Mouse (Mus musculus): ENCODE results near the gene AC129217.1. TPM values are rescaled to one million over a fixed set of nuclear protein-coding genes. Genes with fewer than 3 reads are reported as not detected.

Gene AC129217.1
- polyA plus RNA-seq, 1 experiment from 2014 or later, result not detected

- peak overlapping the region; percentile 62; the same call in 1 of the 2 replicates for H3K27ac ChIP-seq (ENCODE audit: low read depth, low read length)
- WGBS, result 52% methylated on average over 1 of the region's 1 CpGs
- no peaks in the 10 kb centered on the region for H3K9me3 ChIP-seq (ENCODE audit: control insufficient read depth, low read length)
- no peaks in the 10 kb centered on the region; the same call in 1 of the 2 replicates for H3K36me3 ChIP-seq (ENCODE audit: control insufficient read depth, insufficient read depth, low read length)
- ATAC-seq (replicated peaks; ENCODE audit: low FRiP score) (no peak), DNase-seq (ENCODE audit: low spot score) (no peak)
- peak overlapping the region; percentile 76; the same call in 1 of the 2 replicates for H3K4me2 ChIP-seq (ENCODE audit: low read depth, low read length, severe bottlenecking)
- no peaks in the 10 kb centered on the region for H3K27me3 ChIP-seq (ENCODE audit: control insufficient read depth, insufficient read depth, low read length)
- no peak overlapping the region for H3K4me3 ChIP-seq (ENCODE audit: low read depth, low read length)
- peak overlapping the region; percentile 79; the same call in 1 of the 2 replicates for H3K9ac ChIP-seq (ENCODE audit: low read length)
- H3K4me1 ChIP-seq (replicated peaks; ENCODE audit: control insufficient read depth, insufficient read depth, low read length), result no peaks in the 10 kb centered on the region; the same call in 1 of the 2 replicates
Measured at GRCm38 (mm10) chr19:8886916-8887584, 57.5 kb downstream of the AC129217.1 start.

DNA sequence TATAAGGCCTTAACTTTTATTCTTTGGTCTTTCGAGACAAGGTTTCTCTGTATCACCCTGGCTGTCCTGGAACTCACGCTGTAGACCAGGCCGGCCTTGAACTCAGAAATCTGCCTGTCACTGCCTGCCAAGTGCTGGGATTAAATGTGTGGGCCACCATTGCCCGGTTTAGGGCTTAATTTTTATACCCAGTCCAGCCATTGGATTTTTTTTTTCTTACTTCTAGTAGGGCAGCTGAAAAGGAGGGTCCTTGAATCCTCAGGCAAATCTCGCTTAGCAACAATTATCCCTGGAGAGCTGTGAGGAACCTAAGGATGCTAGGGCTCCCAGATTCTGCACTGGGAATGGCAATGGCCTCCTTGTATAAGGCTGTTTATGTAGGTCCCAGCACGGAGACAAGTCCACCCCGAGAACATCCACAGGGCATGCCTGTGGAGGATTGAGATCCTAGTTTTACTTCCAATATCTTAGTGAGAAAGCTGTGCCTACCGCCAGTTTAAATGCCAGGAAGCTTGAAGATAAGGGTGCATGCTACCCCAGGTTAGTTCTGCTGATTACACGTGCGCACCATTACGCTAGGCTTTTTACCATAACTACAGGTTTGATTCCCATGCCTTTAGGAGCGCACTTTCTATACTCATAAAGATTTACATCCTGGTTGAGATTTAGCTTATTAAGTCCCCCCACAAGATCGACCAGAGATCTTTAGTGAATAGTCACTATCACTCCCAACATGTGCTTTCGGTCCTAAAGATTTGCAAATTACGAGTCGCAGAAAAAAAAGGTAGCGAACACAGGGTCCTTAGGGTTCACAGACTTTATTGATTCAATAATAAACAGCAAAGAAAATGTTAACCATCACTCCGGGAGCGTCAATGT is 58.3 kb downstream of the AC129217.1 start:
- H3K4me3 ChIP-seq (ENCODE audit: low read depth, low read length), result peak overlapping the region; percentile 50
- no peak for DNase-seq (ENCODE audit: low spot score)
- H3K27ac ChIP-seq (ENCODE audit: low read depth, low read length), result peak overlapping the region; percentile 62; the same call in 1 of the 2 replicates
- peak overlapping the region; percentile 76 for H3K4me2 ChIP-seq (ENCODE audit: low read depth, low read length, severe bottlenecking)
- H3K36me3 ChIP-seq (ENCODE audit: control insufficient read depth, insufficient read depth, low read length), result no peaks in the 10 kb centered on the region; the same call in 1 of the 2 replicates
- H3K9ac ChIP-seq (ENCODE audit: low read length), result peak overlapping the region; percentile 79
- no peak for ATAC-seq (replicated peaks; ENCODE audit: low FRiP score)
- no peaks in the 10 kb centered on the region for H3K9me3 ChIP-seq (ENCODE audit: control insufficient read depth, low read length)
- no peaks in the 10 kb centered on the region; the same call in 1 of the 2 replicates for H3K4me1 ChIP-seq (replicated peaks; ENCODE audit: control insufficient read depth, insufficient read depth, low read length)
- WGBS, result 16% methylated on average over 19 of the region's 19 CpGs
- H3K27me3 ChIP-seq (ENCODE audit: control insufficient read depth, insufficient read depth, low read length), result no peaks in the 10 kb centered on the region

DNA sequence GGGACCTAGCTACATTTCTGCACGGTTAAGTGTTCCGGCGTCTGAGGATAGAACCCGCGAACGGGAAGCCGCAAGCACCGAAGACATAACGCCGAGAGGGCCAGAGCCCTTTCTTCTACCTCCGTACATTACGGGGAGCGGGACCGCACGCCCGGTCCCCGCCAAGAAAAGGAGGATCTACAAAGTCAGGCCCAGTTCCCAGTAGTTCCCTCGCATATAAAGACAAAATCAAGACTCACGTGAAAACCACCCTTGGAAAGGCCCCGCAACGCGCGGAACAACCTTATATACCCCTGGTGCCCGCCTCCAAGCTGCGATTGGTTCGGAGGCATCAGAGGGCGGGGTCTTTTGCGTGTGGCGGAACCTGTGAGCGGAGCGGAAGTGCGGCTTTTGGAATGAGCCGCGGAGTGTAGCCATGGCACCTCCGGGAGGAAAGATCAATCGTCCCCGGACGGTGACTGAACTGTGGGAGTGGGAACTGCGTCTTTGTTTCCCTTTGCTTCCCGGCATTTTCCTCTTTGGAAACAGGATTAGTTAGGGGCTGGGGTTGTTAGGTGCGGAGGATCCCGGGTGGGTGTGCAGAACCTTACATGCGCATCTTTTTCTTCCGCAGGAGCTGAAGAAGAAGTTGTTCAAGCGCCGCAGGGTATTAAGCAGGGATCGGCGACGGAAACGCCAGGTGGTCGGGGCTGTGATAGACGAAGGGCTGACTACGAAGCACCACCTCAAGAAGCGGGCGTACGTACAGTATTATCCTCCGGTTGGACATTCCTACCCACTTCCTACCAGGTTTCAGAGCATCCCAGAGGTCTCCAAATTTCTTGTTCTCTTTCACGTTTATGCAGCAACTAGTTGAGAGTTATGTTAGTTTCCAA is 59.2 kb downstream of the AC129217.1 start, which contains the start of the genes 1810009A15Rik and Gm49416:
Gene 1810009A15Rik (plus strand): TSS at position 343 of the 875 bp plus-strand sequence.
Gene Gm49416 (plus strand): TSS at position 416 of the 875 bp plus-strand sequence.
- H3K4me1 ChIP-seq (replicated peaks; ENCODE audit: control insufficient read depth, insufficient read depth, low read length), result no peaks in the 10 kb centered on the region; the same call in 1 of the 2 replicates
- no peaks in the 10 kb centered on the region; the same call in 1 of the 2 replicates for H3K36me3 ChIP-seq (ENCODE audit: control insufficient read depth, insufficient read depth, low read length)
- H3K4me3 ChIP-seq (ENCODE audit: low read depth, low read length), result peak within 1 kb of the TSS; percentile 50
- H3K27ac ChIP-seq (ENCODE audit: low read depth, low read length), result peak within 1 kb of the TSS; percentile 67
- peak within 1 kb of the TSS; percentile 76 for H3K4me2 ChIP-seq (ENCODE audit: low read depth, low read length, severe bottlenecking)
- WGBS, result under 1% methylated on average over 58 of the region's 58 CpGs
- no peaks in the 10 kb centered on the region for H3K27me3 ChIP-seq (ENCODE audit: control insufficient read depth, insufficient read depth, low read length)
- peak within 1 kb of the TSS; percentile 79 for H3K9ac ChIP-seq (ENCODE audit: low read length)
- ATAC-seq (replicated peaks; ENCODE audit: low FRiP score), result peak; percentile 96
- no peaks in the 10 kb centered on the region for H3K9me3 ChIP-seq (ENCODE audit: control insufficient read depth, low read length)
- DNase-seq (ENCODE audit: low spot score), result peak; percentile 97

Small RNAs within 50 kb of the gene (microRNA-seq; reads per million reads assigned to microRNA genes)
- gene Mir5136 (ENCODE audit: insufficient number of aligned reads), result not detected

Other genes starting within 250 kb of the AC129217.1 start
- 0.16 and 0.41 TPM in 2 replicates for gene Slc22a8, start 238.5 kb upstream of the AC129217.1 start, polyA plus RNA-seq (2014; fragmentation: Nextera tagmentation; extraction: Ambion mirVana)
- gene Slc22a6, start 211.7 kb upstream of the AC129217.1 start, polyA plus RNA-seq (2014; fragmentation: Nextera tagmentation; extraction: Ambion mirVana), result 0.13 and 0.36 TPM in 2 replicates
- gene Chrm1, start 166.0 kb upstream of the AC129217.1 start, polyA plus RNA-seq (2014; fragmentation: Nextera tagmentation; extraction: Ambion mirVana), result 0.13 TPM in 1 of 2 replicates, not detected in the other
- 132 and 143 TPM in 2 replicates for gene Slc3a2, start 106.4 kb upstream of the AC129217.1 start, polyA plus RNA-seq (2014; fragmentation: Nextera tagmentation; extraction: Ambion mirVana)
- 79.5 and 89.2 TPM in 2 replicates for gene Wdr74, start 93.9 kb upstream of the AC129217.1 start, polyA plus RNA-seq (2014; fragmentation: Nextera tagmentation; extraction: Ambion mirVana)
- 2.3 and 3.1 TPM in 2 replicates for gene 1700092M07Rik, start 89.1 kb upstream of the AC129217.1 start, polyA plus RNA-seq (2014; fragmentation: Nextera tagmentation; extraction: Ambion mirVana)
- gene Stx5a, start 88.4 kb upstream of the AC129217.1 start, polyA plus RNA-seq (2014; fragmentation: Nextera tagmentation; extraction: Ambion mirVana), result 88.4 and 93.8 TPM in 2 replicates
- gene Nxf1, start 72.7 kb upstream of the AC129217.1 start, polyA plus RNA-seq (2014; fragmentation: Nextera tagmentation; extraction: Ambion mirVana), result 238 and 247 TPM in 2 replicates
- 181 and 182 TPM in 2 replicates for gene Tmem223, start 58.8 kb upstream of the AC129217.1 start, polyA plus RNA-seq (2014; fragmentation: Nextera tagmentation; extraction: Ambion mirVana)
- gene Tmem179b, start 55.3 kb upstream of the AC129217.1 start, polyA plus RNA-seq (2014; fragmentation: Nextera tagmentation; extraction: Ambion mirVana), result 38.9 and 49.8 TPM in 2 replicates
- gene Taf6l, start 43.4 kb upstream of the AC129217.1 start, polyA plus RNA-seq (2014; fragmentation: Nextera tagmentation; extraction: Ambion mirVana), result 30.9 and 36.7 TPM in 2 replicates
- 151 and 156 TPM in 2 replicates for gene Polr2g, start 31.2 kb upstream of the AC129217.1 start, polyA plus RNA-seq (2014; fragmentation: Nextera tagmentation; extraction: Ambion mirVana)
- 5.4 and 5.9 TPM in 2 replicates for gene Zbtb3, start 27.2 kb upstream of the AC129217.1 start, polyA plus RNA-seq (2014; fragmentation: Nextera tagmentation; extraction: Ambion mirVana)
- gene Ttc9c, start 10.4 kb upstream of the AC129217.1 start, polyA plus RNA-seq (2014; fragmentation: Nextera tagmentation; extraction: Ambion mirVana), result 75.7 and 80.8 TPM in 2 replicates
- 6.7 and 7.8 TPM in 2 replicates for gene Hnrnpul2, start 9.8 kb upstream of the AC129217.1 start, polyA plus RNA-seq (2014; fragmentation: Nextera tagmentation; extraction: Ambion mirVana)
- gene Bscl2, start 7.7 kb downstream of the AC129217.1 start, polyA plus RNA-seq (2014; fragmentation: Nextera tagmentation; extraction: Ambion mirVana), result 55.0 and 56.3 TPM in 2 replicates
- gene Gng3, start 9.4 kb downstream of the AC129217.1 start, polyA plus RNA-seq (2014; fragmentation: Nextera tagmentation; extraction: Ambion mirVana), result 83.4 and 92.6 TPM in 2 replicates
- 0.13 and 0.35 TPM in 2 replicates for gene Lrrn4cl, start 21.0 kb downstream of the AC129217.1 start, polyA plus RNA-seq (2014; fragmentation: Nextera tagmentation; extraction: Ambion mirVana)
- 178 and 181 TPM in 2 replicates for gene Ubxn1, start 41.7 kb downstream of the AC129217.1 start, polyA plus RNA-seq (2014; fragmentation: Nextera tagmentation; extraction: Ambion mirVana)
- gene Uqcc3, start 51.1 kb downstream of the AC129217.1 start, polyA plus RNA-seq (2014; fragmentation: Nextera tagmentation; extraction: Ambion mirVana), result 50.1 and 52.9 TPM in 2 replicates
- 110 and 112 TPM in 2 replicates for gene Lbhd1, start 54.0 kb downstream of the AC129217.1 start, polyA plus RNA-seq (2014; fragmentation: Nextera tagmentation; extraction: Ambion mirVana)
- not detected in 2 replicates for gene Gm49403, start 54.2 kb downstream of the AC129217.1 start, polyA plus RNA-seq (2014; fragmentation: Nextera tagmentation; extraction: Ambion mirVana)
- 124 and 131 TPM in 2 replicates for gene 1810009A15Rik, start 59.1 kb downstream of the AC129217.1 start, polyA plus RNA-seq (2014; fragmentation: Nextera tagmentation; extraction: Ambion mirVana)
- not detected in 2 replicates for gene Gm49416, start 59.2 kb downstream of the AC129217.1 start, polyA plus RNA-seq (2014; fragmentation: Nextera tagmentation; extraction: Ambion mirVana)
- 47.7 and 50.9 TPM in 2 replicates for gene Ints5, start 63.2 kb downstream of the AC129217.1 start, polyA plus RNA-seq (2014; fragmentation: Nextera tagmentation; extraction: Ambion mirVana)
- gene Ganab, start 68.3 kb downstream of the AC129217.1 start, polyA plus RNA-seq (2014; fragmentation: Nextera tagmentation; extraction: Ambion mirVana), result 119 and 120 TPM in 2 replicates
- 55.0 and 57.2 TPM in 2 replicates for gene B3gat3, start 90.6 kb downstream of the AC129217.1 start, polyA plus RNA-seq (2014; fragmentation: Nextera tagmentation; extraction: Ambion mirVana)
- 1.7 and 1.8 TPM in 2 replicates for gene Rom1, start 99.6 kb downstream of the AC129217.1 start, polyA plus RNA-seq (2014; fragmentation: Nextera tagmentation; extraction: Ambion mirVana)
- 11.2 and 12.2 TPM in 2 replicates for gene Eml3, start 99.8 kb downstream of the AC129217.1 start, polyA plus RNA-seq (2014; fragmentation: Nextera tagmentation; extraction: Ambion mirVana)
- 62.6 and 63.2 TPM in 2 replicates for gene Mta2, start 112.1 kb downstream of the AC129217.1 start, polyA plus RNA-seq (2014; fragmentation: Nextera tagmentation; extraction: Ambion mirVana)
- 34.4 and 35.5 TPM in 2 replicates for gene Tut1, start 124.1 kb downstream of the AC129217.1 start, polyA plus RNA-seq (2014; fragmentation: Nextera tagmentation; extraction: Ambion mirVana)
- gene Eef1g, start 137.3 kb downstream of the AC129217.1 start, polyA plus RNA-seq (2014; fragmentation: Nextera tagmentation; extraction: Ambion mirVana), result 467 and 472 TPM in 2 replicates
- gene Ahnak, start 159.5 kb downstream of the AC129217.1 start, polyA plus RNA-seq (2014; fragmentation: Nextera tagmentation; extraction: Ambion mirVana), result 7.1 and 7.3 TPM in 2 replicates

Data from forebrain, embryonic 11.5 days (tissue).